Mouse (Mus musculus) forebrain, embryonic 16.5 days (tissue): Measurements from ENCODE around the gene Abca14. TPM values are rescaled to one million over a fixed set of nuclear protein-coding genes. Genes with fewer than 3 reads are reported as not detected.
A peak's percentile ranks its signal among the peaks of the same experiment; 100 is the strongest.

ENCODE experiments used
- ATAC-seq: fragments of 200-750 bp; cut with Nextera tagmentation; 2 replicates; pipeline ENCODE4 v1.8.0; 2017; ENCODE audit warnings: mild to moderate bottlenecking, moderate library complexity
- H3K27ac ChIP-seq: fragments of 300-500 bp; sonication (generic); 2 replicates; pipeline ENCODE4 v1.5.1; 2014; ENCODE audit warnings: low read length, control low read depth
- H3K27me3 ChIP-seq: fragments of 300-500 bp; sonication (generic); replicated peaks from 2 replicates; pipeline ENCODE4 v1.6.1; 2014; ENCODE audit warnings: low read length; ENCODE audit not compliant: control insufficient read depth, insufficient read depth
- H3K36me3 ChIP-seq: fragments of 300-500 bp; sonication (generic); 2 replicates; pipeline ENCODE4 v1.6.1; 2014; ENCODE audit not compliant: control insufficient read depth, insufficient read depth
- H3K4me1 ChIP-seq: fragments of 300-500 bp; sonication (generic); replicated peaks from 2 replicates; pipeline ENCODE4 v1.6.1; 2014; ENCODE audit warnings: low read length; ENCODE audit not compliant: control insufficient read depth, insufficient read depth
- H3K4me2 ChIP-seq: fragments of 300-500 bp; sonication (generic); 2 replicates; pipeline ENCODE4 v1.6.1; 2014; ENCODE audit warnings: mild to moderate bottlenecking, low read length, control low read depth
- H3K4me3 ChIP-seq: fragments of 300-500 bp; sonication (generic); replicated peaks from 2 replicates; pipeline ENCODE4 v1.5.1; 2014; ENCODE audit warnings: mild to moderate bottlenecking, low read length, control low read depth
- H3K9ac ChIP-seq: fragments of 300-500 bp; sonication (generic); replicated peaks from 2 replicates; pipeline ENCODE4 v1.6.1; 2014; ENCODE audit warnings: low read depth, low read length, control low read depth
- H3K9me3 ChIP-seq: fragments of 300-500 bp; sonication (generic); 2 replicates; pipeline ENCODE4 v1.6.1; 2016; ENCODE audit warnings: low read length; ENCODE audit not compliant: control insufficient read depth
- WGBS: fragments of 180-500 bp; shearing (Covaris S2); extraction: QIAGEN DNeasy Blood & Tissue Kit; methylation state at CpG from one replicate; pipeline ENCODE4 v1.1.7; 2014; 5-methylcytosine and 5-hydroxymethylcytosine counted together
- polyA plus RNA-seq: library from polyadenylated mRNA; unstranded; fragments of >200 nt; fragmentation: Nextera tagmentation; extraction: Ambion mirVana; gene quantifications from 2 replicates; pipeline ENCODE4 v1.2.1, GENCODE M21; 2015

The Abca14 gene
- polyA plus RNA-seq: not detected in 2 replicates

GRCm38 (mm10) chr7:120203789-120204188 is at the start of gene Abca14:
TSS of gene Abca14 (plus strand) at chr7:120203961.
- peaks cover 10% of the 10 kb centered on the region for H3K4me1 ChIP-seq
- H3K9ac ChIP-seq: no peak within 1 kb of the TSS
- H3K4me2 ChIP-seq: 0 out of 2 replicates have a peak within 1 kb of the TSS, but pooled peaks have one; percentile 12
- peak; percentile 83 for ATAC-seq
- H3K9me3 ChIP-seq: no peaks in the 10 kb centered on the region
- H3K4me3 ChIP-seq: no peak within 1 kb of the TSS
- 3% methylated on average over 26 of the region's 26 CpGs for WGBS
- peaks cover 26% of the 10 kb centered on the region for H3K27me3 ChIP-seq
- H3K27ac ChIP-seq: no peak within 1 kb of the TSS
- no peaks in the 10 kb centered on the region for H3K36me3 ChIP-seq

- Histone ChIP-seq H3K4me2 (no peak overlapping the region), H3K27ac (peak overlapping the region; percentile 82), H3K9ac (no peak overlapping the region), H3K9me3 (no peaks in the 10 kb centered on the region), H3K4me1 (peaks cover 18% of the 10 kb centered on the region), H3K27me3 (peaks cover 19% of the 10 kb centered on the region), H3K36me3 (no peaks in the 10 kb centered on the region), H3K4me3 (no peak overlapping the region)
- WGBS: 2% methylated on average over 2 of the region's 2 CpGs
- ATAC-seq: peak; percentile 82
Measured at GRCm38 (mm10) chr7:120156841-120157409, 46.8 kb upstream of the Abca14 start.

- peak; percentile 84 for ATAC-seq
- peaks cover 22% of the 10 kb centered on the region for H3K27me3 ChIP-seq
Measured at GRCm38 (mm10) chr7:120157575-120158061, 46.1 kb upstream of the Abca14 start.

GRCm38 (mm10) chr7:120158121-120158613 is 45.6 kb upstream of the Abca14 start:
- Histone ChIP-seq H3K27me3 (peaks cover 22% of the 10 kb centered on the region), H3K27ac (peak overlapping the region; percentile 82)

More at GRCm38 (mm10) chr7:120157575-120158061, 46.1 kb upstream of the Abca14 start:
- H3K9me3 ChIP-seq: no peaks in the 10 kb centered on the region
- no peak overlapping the region for H3K4me2 ChIP-seq
- H3K9ac ChIP-seq: no peak overlapping the region
- no peaks in the 10 kb centered on the region for H3K36me3 ChIP-seq
- WGBS: 5% methylated on average over 5 of the region's 5 CpGs
- peaks cover 18% of the 10 kb centered on the region for H3K4me1 ChIP-seq
- H3K4me3 ChIP-seq: no peak overlapping the region
- H3K27ac ChIP-seq: peak overlapping the region; percentile 82

GRCm38 (mm10) chr7:120163581-120164251 is 40.0 kb upstream of the Abca14 start:
- no peak overlapping the region for H3K9ac ChIP-seq
- H3K4me1 ChIP-seq: no peaks in the 10 kb centered on the region
- no peak overlapping the region for H3K4me2 ChIP-seq
- H3K4me3 ChIP-seq: no peak overlapping the region
- H3K27me3 ChIP-seq: peaks cover 22% of the 10 kb centered on the region
- 93% methylated on average over 11 of the region's 11 CpGs for WGBS
- no peak for ATAC-seq
- no peaks in the 10 kb centered on the region for H3K9me3 ChIP-seq
- H3K36me3 ChIP-seq: no peaks in the 10 kb centered on the region
- no peak overlapping the region for H3K27ac ChIP-seq

More at GRCm38 (mm10) chr7:120158121-120158613, 45.6 kb upstream of the Abca14 start:
- no peak overlapping the region for H3K9ac ChIP-seq
- H3K4me3 ChIP-seq: no peak overlapping the region
- no peaks in the 10 kb centered on the region for H3K9me3 ChIP-seq
- H3K4me2 ChIP-seq: no peak overlapping the region
- ATAC-seq: peak; percentile 31
- WGBS: 10% methylated on average over 4 of the region's 4 CpGs
- H3K4me1 ChIP-seq: peaks cover 18% of the 10 kb centered on the region
- no peaks in the 10 kb centered on the region for H3K36me3 ChIP-seq

GRCm38 (mm10) chr7:120172188-120172700 is 31.5 kb upstream of the Abca14 start:
- Histone ChIP-seq H3K36me3 (no peaks in the 10 kb centered on the region), H3K9ac (no peak overlapping the region), H3K27me3 (no peaks in the 10 kb centered on the region), H3K27ac (no peak overlapping the region), H3K4me2 (no peak overlapping the region), H3K9me3 (no peaks in the 10 kb centered on the region), H3K4me1 (no peaks in the 10 kb centered on the region), H3K4me3 (no peak overlapping the region)
- 90% methylated on average over 1 of the region's 1 CpGs for WGBS
- no peak for ATAC-seq

- no peak within 1 kb of the TSS for H3K4me3 ChIP-seq
- H3K27ac ChIP-seq: no peak within 1 kb of the TSS
- H3K4me1 ChIP-seq: no peaks in the 10 kb centered on the region; the same call in 1 of the 2 replicates
- H3K4me2 ChIP-seq: no peak within 1 kb of the TSS
- H3K9ac ChIP-seq: no peak within 1 kb of the TSS
- no peaks in the 10 kb centered on the region for H3K27me3 ChIP-seq
- no peaks in the 10 kb centered on the region for H3K36me3 ChIP-seq
- no peak for ATAC-seq
- no peaks in the 10 kb centered on the region for H3K9me3 ChIP-seq
- 86% methylated on average over 10 of the region's 10 CpGs for WGBS
Measured at GRCm38 (mm10) chr7:120173603-120174244, 30.0 kb upstream of the Abca14 start, which contains the start of gene Anks4b. TSS of gene Anks4b (plus strand) at chr7:120173858.

GRCm38 (mm10) chr7:120174723-120175504 is 28.8 kb upstream of the Abca14 start:
- Histone ChIP-seq H3K4me1 (no peaks in the 10 kb centered on the region; the same call in 1 of the 2 replicates), H3K27ac (no peak overlapping the region), H3K4me2 (no peak overlapping the region), H3K27me3 (no peaks in the 10 kb centered on the region), H3K4me3 (no peak overlapping the region), H3K9me3 (no peaks in the 10 kb centered on the region), H3K36me3 (no peaks in the 10 kb centered on the region), H3K9ac (no peak overlapping the region)
- no peak for ATAC-seq
- WGBS: 82% methylated on average over 11 of the region's 11 CpGs
